Mouse (Mus musculus): ENCODE data around the gene Rgl2. TPM values are rescaled to one million over a fixed set of nuclear protein-coding genes. Genes with fewer than 3 reads are reported as not detected.
"Not testable (repeated sequence)": the region's sequence is repeated elsewhere in the genome, so short reads cannot be mapped to it uniquely, and the experiment has no call there.

Rgl2 gene
- total RNA-seq, 2 experiments from 2014 or later: 14.0 to 42.6 TPM

DNA sequence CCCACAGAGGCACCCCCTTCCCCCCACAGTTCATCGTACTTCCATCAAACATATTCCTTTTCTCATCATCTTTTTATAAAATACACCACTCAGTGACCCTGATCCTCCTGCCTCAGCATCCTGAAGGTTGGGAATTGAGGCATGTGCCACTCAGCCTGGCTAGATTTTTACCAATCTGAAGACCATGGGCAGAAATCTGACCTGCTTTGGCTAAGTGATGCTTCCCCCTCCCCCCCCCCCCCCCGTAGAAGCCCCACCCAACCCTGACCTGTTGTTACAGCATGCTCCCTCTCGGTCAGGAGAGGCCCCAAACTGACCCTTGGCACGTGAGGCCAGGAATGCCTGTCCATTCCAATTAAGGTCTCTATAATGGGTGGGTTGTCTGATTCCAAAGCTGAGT, 24.5 kb upstream of the Rgl2 start, which contains the start of gene Platr17:
Platr17 (plus strand) TSS at position 301 of the 400 bp plus-strand sequence.
- not testable (repeated sequence) for ATAC-seq (replicated peaks; ENCODE audit: low FRiP score, low TSS enrichment, poor library complexity, severe bottlenecking)

DNA sequence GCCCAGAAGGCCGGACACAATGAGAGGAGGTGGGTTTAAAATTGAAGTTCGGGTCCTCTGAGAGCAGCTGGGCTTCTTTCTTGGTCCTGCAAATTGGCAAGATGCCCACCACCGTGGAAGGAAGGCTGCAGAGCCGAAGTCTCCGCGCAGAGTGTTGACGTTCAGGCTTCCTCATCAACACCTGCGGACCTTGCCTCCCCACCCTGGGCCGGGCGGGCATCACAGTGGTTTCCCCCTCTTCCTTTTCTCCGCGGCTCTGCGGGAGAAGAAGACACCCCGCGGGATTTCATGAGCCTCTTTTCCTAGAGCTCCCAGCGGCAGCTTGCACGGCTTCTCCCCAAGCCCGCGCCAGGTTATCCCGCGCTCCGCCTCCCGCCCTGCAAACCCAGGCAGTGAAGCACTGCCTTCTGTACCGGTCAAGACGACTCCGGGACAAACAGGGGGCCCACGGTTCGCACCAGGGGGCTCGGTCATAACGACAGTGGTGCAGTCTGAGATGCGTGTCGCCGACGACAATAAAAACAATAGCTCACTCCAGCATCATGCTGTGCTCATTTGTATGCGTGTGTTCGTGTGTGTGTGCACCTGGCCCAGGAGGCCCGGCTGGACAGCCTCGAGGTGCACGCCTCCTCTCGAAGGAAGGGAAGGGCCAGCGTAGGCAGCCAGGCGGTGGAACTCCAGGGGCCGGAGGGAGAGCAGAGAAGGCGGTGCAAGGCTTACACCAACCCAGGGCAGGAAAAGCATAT, 20.8 kb upstream of the Rgl2 start:
- peak; percentile 3; the same call in 1 of the 2 replicates for ATAC-seq (replicated peaks; ENCODE audit: low FRiP score, low TSS enrichment, poor library complexity, severe bottlenecking)

DNA sequence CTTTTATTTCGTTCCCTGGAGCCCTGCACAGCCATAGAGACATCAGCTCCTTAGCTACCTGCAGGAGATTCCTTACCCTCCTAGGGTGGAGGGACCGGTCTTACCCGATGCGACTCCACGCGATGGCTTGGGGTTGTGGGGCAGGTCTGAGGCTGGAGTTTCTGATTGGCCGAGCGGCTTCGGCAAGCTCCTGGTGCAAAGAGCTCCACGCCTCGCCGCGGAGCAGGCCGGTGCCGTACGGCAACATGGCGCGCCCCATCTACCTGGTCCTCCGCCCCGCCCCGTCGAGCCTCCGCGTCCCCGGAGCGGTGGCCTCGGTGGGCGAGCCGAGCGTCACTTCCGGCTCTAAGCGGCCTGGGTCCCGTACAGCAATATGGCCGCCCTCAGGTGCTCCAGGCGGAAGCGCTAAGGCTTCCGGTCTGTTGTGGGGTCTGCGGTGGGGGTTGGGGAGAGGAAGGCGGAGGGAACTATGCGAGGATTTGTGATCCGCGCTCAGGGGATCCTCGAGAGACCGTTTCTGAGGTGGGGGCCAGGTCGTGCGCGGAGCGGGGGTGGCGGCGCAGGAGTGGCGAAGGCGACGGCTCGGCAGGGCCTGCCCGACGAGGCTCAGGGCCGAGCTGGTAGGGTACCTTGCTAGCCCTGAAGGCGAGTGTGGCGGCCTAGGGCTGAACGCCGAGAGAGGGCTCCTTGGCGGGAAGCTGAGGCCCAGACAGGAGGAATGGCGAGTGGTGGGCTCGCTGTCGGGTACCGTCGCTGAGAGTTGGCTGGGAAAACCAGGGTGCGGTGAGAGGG, 20.1 kb upstream of the Rgl2 start, which contains the start of gene Daxx:
Daxx (plus strand) TSS at position 338 of the 792 bp plus-strand sequence.
- ATAC-seq (replicated peaks; ENCODE audit: low FRiP score, low TSS enrichment, poor library complexity, severe bottlenecking): peak; percentile 92

DNA sequence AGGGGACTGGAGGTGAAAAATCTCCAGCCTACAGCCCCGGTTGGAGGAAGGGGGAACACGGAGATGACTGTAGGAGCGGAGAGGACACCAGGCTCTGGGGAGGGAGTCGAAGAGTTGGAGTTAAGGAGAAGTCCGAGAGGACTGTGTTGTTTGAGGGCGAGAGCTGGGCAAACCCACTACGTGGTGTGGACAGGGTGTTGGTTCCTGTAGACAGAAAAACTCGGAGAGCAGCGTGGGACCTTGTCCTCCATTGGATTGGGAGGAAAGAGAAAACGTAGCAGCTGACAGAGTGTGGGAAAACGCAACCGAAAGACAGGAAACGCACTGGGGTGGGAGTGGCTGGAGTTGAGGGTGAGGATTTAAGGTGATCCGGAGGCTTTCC, 19.5 kb upstream of the Rgl2 start:
- ATAC-seq (replicated peaks; ENCODE audit: low FRiP score, low TSS enrichment, poor library complexity, severe bottlenecking): peak; percentile 13

DNA sequence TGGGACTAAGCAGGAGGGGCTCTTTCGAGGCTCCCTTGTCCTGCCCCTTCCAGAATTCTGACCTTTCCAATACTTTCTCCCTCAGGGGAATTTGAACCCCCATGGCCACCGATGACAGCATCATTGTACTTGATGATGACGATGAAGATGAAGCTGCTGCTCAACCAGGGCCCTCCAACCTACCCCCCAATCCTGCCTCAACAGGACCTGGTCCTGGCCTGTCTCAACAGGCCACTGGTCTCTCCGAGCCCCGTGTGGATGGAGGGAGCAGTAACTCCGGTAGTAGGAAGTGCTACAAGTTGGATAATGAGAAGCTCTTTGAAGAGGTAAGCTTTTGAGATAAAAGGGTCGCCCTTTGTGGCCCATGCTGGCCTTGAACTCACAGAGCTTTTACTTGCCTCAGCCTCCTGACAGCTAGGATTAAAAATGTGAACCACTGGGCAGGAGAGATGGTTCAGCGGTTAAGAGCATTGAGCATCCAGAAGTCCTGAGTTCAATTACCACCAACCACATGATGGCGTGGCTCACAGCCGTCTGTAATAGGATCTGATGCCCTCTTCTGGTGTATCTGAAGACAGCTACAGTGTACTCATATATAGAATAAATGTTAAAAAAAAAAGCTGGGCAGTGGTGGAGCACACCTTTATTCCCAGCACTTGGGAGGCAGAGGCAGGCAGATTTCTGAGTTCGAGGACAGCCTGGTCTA, 18.8 kb upstream of the Rgl2 start:
- ATAC-seq (replicated peaks; ENCODE audit: low FRiP score, low TSS enrichment, poor library complexity, severe bottlenecking): no peak

DNA sequence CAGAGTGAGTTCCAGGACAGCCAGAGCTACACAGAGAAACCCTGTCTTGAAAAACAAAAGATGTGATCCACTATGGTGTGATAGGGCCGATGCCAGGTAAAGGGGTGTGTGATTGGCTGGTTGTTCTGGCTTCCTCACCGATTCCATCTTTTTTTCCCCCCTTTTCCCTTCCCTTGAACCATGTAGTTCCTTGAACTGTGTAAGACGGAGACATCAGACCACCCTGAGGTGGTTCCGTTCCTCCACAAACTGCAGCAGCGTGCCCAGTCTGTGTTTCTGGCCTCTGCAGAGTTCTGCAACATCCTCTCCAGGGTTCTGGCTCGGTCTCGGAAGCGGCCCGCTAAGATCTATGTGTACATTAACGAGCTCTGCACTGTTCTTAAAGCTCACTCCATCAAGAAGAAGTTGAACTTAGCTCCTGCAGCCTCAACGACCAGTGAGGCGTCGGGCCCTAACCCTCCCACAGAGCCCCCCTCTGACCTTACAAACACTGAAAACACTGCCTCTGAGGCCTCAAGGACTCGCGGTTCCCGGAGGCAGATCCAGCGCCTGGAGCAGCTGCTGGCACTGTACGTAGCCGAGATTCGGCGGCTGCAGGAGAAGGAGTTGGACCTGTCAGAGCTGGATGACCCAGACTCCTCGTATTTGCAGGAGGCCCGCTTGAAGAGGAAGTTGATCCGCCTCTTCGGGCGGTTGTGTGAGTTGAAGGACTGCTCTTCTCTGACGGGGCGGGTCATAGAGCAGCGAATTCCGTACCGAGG, 18.1 kb upstream of the Rgl2 start:
- ATAC-seq (replicated peaks; ENCODE audit: low FRiP score, low TSS enrichment, poor library complexity, severe bottlenecking): no peak

DNA sequence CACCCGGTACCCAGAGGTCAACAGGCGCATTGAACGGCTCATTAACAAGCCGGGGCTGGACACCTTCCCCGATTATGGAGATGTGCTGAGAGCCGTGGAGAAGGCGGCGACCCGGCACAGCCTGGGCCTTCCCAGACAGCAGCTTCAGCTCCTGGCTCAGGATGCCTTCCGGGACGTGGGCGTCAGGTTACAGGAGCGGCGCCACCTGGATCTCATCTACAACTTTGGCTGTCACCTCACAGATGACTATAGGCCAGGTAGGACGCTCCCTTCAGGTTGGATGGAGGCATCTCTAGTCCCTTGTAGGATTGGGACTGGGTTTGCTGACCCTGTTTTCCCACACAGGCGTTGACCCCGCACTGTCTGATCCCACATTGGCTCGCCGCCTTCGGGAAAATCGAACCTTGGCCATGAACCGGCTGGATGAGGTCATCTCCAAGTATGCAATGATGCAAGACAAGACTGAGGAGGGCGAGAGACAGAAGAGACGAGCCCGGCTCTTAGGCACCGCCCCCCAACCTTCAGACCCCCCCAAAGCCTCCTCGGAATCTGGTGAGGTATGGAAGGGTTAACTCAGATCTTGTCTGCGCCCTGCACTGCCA, 17.4 kb upstream of the Rgl2 start:
- no peak for ATAC-seq (replicated peaks; ENCODE audit: low FRiP score, low TSS enrichment, poor library complexity, severe bottlenecking)

DNA sequence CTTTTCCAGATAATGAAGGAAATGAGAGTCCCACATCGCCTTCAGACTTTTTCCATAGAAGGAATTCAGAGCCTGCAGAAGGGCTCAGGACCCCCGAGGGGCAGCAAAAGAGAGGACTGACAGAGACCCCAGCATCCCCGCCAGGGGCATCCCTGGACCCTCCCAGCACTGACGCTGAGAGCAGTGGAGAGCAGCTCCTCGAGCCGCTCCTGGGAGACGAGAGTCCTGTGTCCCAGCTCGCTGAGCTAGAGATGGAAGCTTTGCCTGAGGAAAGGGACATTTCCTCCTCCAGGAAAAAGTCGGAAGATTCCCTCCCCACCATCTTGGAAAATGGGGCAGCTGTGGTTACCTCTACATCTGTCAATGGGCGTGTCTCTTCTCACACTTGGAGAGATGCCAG, 16.1 kb upstream of the Rgl2 start:
- no peak for ATAC-seq (replicated peaks; ENCODE audit: low FRiP score, low TSS enrichment, poor library complexity, severe bottlenecking)

DNA sequence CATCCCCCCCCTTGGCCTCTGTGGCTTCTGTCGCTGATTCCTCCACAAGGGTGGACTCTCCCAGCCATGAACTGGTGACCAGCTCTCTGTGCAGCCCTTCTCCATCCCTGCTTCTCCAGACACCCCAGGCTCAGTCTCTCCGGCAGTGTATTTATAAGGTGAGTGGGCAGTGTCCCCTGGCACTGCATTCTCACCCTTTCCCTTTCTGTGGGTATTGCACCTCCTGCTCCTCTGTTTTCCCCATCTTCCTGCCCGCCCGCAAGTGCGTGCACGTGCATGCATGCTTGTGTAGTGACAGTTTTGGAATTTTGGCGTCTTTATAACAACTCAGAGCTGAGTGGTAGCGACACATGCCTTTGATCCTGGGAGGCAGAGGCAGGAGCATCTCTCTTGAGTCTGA, 15.4 kb upstream of the Rgl2 start:
- ATAC-seq (replicated peaks; ENCODE audit: low FRiP score, low TSS enrichment, poor library complexity, severe bottlenecking): no peak

DNA sequence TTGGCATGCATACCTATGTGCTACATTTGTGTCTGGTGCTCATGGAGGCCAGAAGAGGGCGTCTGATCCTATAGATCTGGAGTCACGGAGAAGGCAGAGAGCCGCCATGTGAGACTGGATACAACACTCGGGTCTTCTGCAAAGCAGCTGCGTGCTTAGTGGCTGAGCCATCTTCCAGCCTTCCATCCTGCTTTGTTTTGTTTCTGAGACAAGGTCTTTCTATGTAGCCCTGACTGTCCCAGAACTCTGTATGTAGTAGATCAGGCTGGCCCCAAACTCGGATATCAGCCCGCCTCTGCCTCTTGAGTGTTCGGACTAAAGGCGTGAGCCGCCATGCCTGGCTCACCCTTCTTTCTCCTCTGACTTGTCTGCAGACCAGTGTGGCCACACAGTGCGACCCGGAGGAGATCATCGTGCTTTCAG, 14.4 kb upstream of the Rgl2 start:
- ATAC-seq (replicated peaks; ENCODE audit: low FRiP score, low TSS enrichment, poor library complexity, severe bottlenecking): no peak

DNA sequence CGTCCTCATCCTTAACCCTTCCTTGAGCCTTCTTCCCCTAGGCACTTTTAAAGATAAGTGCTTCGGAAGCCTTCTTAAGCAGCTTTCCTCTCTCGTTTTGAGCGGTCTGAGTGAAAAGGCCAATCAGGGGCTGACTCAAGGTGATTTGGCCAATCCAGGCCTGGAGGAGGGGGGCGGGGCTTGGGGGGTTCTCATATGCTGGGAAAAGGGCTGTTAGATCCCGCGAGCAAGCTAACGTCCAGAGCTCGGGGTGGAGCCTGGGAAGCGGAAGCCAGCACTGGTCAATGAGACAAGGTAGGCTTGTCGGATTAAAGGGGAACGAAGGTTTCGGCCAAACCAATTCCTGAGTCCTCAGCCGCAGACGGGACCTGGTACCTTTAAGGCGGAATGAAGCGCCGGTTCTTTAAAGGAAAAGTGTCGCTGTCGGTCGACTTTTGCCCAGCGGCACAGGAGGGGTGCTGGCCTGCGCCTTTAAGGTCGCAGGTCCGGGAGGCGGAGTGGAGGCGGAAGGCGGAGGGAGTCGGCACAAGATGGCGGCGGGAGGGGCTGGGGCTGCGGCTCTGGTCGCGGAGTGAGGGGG, 13.6 kb upstream of the Rgl2 start, which contains the start of the genes Tapbp and Zbtb22:
Tapbp (plus strand) TSS at position 229 of the 580 bp plus-strand sequence.
Zbtb22 (plus strand) TSS at position 234 of the 580 bp plus-strand sequence.
- ATAC-seq (replicated peaks; ENCODE audit: low FRiP score, low TSS enrichment, poor library complexity, severe bottlenecking): peak; percentile 66

DNA sequence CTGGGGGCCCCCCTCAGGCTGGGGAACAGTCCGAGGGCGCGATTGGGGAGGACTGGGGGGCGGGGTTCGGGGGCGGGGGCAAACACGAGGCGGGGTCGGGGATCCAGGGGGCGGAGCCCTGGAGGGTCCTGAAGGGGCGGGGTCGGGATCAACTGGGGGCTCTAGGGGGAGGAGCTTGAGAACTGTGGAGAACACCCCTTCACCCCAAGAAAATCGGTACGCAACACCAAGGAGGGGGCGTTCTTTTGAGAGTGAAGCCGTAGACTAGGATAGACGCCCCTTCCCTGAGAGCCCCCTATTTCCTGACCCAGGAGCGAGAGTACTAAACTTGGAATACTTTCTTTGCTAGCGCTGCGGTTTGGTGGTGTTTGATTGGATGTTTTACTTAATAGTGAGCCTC, 13.0 kb upstream of the Rgl2 start:
- ATAC-seq (replicated peaks; ENCODE audit: low FRiP score, low TSS enrichment, poor library complexity, severe bottlenecking): no peak

DNA sequence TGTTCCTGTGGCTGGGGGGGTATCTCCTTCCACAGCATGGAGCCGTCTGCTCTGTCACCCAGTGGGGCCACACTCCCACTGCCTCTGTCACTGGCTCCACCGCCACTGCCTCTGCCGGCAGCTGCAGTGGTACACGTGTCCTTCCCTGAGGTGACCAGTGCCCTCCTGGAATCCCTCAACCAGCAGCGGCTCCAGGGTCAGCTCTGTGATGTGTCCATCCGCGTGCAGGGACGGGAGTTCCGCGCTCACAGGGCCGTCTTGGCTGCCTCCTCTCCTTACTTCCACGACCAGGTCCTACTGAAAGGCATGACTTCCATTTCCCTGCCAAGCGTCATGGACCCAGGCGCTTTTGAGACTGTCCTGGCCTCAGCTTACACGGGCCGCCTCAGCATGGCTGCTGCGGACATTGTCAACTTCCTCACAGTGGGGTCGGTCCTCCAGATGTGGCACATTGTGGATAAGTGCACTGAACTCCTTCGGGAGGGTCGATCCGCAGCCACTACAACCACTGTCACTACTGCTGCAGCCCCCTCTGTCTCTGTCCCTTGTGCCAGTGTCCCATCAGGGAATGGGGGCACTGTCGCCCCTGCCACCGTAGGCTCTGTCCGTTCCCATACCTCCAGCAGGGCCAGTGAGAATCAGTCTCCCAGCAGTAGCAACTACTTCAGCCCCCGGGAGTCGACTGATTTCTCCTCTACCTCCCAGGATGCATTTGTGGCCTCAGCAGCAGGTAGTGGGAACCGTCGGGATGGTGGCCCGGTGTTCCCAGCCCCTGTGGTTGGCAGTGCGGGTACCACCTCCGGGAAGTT, 12.3 kb upstream of the Rgl2 start:
- no peak for ATAC-seq (replicated peaks; ENCODE audit: low FRiP score, low TSS enrichment, poor library complexity, severe bottlenecking)

DNA sequence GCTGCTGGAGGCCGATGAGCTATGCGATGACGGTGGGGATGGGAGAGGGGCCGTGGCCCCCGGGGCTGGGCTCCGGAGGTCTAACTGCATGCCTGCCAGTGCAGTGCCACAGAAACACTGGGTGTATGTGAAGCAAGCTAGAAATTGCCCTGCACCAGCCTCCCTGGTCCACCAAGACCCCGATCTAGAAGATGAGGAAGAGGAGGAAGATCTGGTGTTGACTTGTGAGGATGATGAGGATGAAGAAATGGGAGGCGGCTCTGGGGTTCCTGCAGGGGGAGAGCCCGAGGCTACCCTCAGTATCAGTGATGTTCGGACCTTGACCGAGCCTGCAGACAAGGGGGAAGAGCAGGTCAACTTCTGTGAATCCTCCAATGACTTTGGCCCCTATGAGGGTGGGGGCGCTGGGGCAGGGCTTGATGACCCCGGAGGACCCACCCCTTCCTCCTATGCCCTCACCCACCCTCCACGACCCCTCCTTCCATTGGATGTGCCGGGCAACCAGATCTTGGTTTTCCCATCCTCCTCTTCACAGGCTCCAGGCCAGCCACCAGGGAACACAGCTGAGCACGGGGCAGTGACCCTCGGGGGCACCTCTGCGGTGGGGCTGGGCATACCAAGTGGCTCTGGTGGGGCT, 11.6 kb upstream of the Rgl2 start:
- no peak for ATAC-seq (replicated peaks; ENCODE audit: low FRiP score, low TSS enrichment, poor library complexity, severe bottlenecking)

DNA sequence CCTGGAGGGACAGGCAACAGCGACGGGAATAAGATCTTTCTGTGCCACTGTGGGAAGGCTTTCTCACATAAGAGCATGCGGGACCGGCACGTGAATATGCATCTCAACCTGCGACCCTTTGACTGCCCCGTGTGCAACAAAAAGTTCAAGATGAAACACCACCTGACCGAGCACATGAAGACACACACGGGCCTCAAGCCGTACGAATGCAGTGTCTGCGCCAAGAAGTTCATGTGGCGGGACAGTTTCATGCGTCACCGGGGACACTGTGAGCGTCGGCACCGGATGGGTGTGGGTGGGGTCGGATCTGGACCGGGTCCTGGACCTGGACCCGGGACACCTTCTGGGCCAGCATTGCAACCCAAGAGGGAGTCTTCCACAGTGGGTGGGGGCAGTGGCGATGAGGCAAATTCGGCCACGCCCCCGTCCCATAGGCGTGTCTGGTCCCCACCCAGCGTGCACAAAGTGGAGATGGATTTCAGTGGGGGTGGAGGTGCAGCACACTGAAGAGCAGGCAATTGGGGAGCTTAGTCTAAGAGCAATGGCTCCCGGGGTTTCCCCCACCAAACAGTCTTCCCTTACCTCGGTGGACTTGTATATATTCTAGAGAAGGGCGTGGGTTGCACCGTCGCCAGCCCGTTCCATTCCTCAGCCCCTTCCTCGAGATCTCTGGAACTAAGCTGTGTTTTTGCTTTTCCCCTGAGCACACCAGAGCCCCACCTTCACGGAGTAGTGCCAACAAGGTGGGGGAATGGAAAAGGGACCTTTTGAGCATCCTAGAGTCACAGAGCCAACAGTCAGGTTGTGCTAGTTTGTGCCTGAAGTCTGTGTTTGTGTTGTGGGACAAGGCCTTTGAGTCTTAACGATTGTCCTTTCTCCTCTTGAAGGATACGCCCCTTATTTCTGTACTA, 10.8 kb upstream of the Rgl2 start:
- peak; percentile 5 for ATAC-seq (replicated peaks; ENCODE audit: low FRiP score, low TSS enrichment, poor library complexity, severe bottlenecking)
